Comparison of ENCODE assay signal across 7 mouse cellular contexts in genomic region chr9:124281912-124282686, GRCm38 (mm10). TPM values are rescaled to one million over a fixed set of nuclear protein-coding genes. Genes with fewer than 3 reads are reported as not detected.
DNase-seq lines count a peak whose midpoint lies in the region; ATAC-seq and TF ChIP-seq lines count a peak whose summit lies in the region.

No protein-coding gene starts in this region.

- TF ChIP-seq POLR2A in small intestine, adult 2 months (IDR thresholded peaks at IDR 0.05; ENCODE audit: low read depth, low read length): peak; percentile 80

- H3K4me1 ChIP-seq in intestine, postnatal 0 days (replicated peaks; ENCODE audit: control insufficient read depth, insufficient read depth, low read length): 0 out of 2 replicates have a peak, but pooled peaks cover 2% of the 10 kb centered on the region
- peaks cover 8% of the 10 kb centered on the region for H3K4me1 ChIP-seq in midbrain, embryonic 12.5 days
- H3K4me1 ChIP-seq in small intestine, adult 2 months (ENCODE audit: control insufficient read depth, insufficient read depth, insufficient read length, low read length): peaks cover 13% of the 10 kb centered on the region

- peak overlapping the region; percentile 90 for H3K4me2 ChIP-seq in intestine, postnatal 0 days (replicated peaks; ENCODE audit: low read depth)
- H3K4me2 ChIP-seq in midbrain, embryonic 12.5 days (replicated peaks): peak overlapping the region; percentile 58

- under 1% methylated on average over 22 of the region's 22 CpGs for WGBS in intestine, postnatal 0 days
- under 1% methylated on average over 22 of the region's 22 CpGs for WGBS in midbrain, embryonic 12.5 days
- under 1% methylated on average over 22 of the region's 22 CpGs for WGBS in small intestine, adult 2 months

- H3K9ac ChIP-seq in intestine, postnatal 0 days (ENCODE audit: low read depth, low read length): peak overlapping the region; percentile 64
- H3K9ac ChIP-seq in midbrain, embryonic 12.5 days (replicated peaks): peak overlapping the region; percentile 69

- no peaks in the 10 kb centered on the region for H3K27me3 ChIP-seq in intestine, postnatal 0 days (replicated peaks; ENCODE audit: control insufficient read depth, insufficient read depth, low read length)
- no peaks in the 10 kb centered on the region for H3K27me3 ChIP-seq in midbrain, embryonic 12.5 days
- H3K27me3 ChIP-seq in small intestine, adult 2 months (ENCODE audit: control insufficient read depth, insufficient read depth, low read length): no peaks in the 10 kb centered on the region

- H3K9me3 ChIP-seq in intestine, postnatal 0 days (ENCODE audit: control insufficient read depth): no peaks in the 10 kb centered on the region
- no peaks in the 10 kb centered on the region for H3K9me3 ChIP-seq in midbrain, embryonic 12.5 days

- H3K27ac ChIP-seq in intestine, postnatal 0 days (ENCODE audit: low read depth, low read length): peak overlapping the region; percentile 90
- H3K27ac ChIP-seq in midbrain, embryonic 12.5 days (replicated peaks): peak overlapping the region; percentile 39; the same call in 1 of the 2 replicates
- H3K27ac ChIP-seq in small intestine, adult 2 months (ENCODE audit: insufficient read depth, low read depth, low read length): peak overlapping the region; percentile 89

- no peaks in the 10 kb centered on the region; the same call in 1 of the 2 replicates for H3K36me3 ChIP-seq in intestine, postnatal 0 days (ENCODE audit: control insufficient read depth, insufficient read depth)
- peaks cover 14% of the 10 kb centered on the region for H3K36me3 ChIP-seq in midbrain, embryonic 12.5 days
- 0 out of 2 replicates have a peak, but pooled peaks cover 3% of the 10 kb centered on the region for H3K36me3 ChIP-seq in small intestine, adult 2 months (ENCODE audit: control insufficient read depth, insufficient read depth, low read length)

- peak; percentile 85 for DNase-seq in adrenal gland, adult 8-10 months
- DNase-seq in embryo, embryonic 9.5 days (ENCODE audit: extremely low spot score): peak; percentile 83
- peak; percentile 51 for DNase-seq in gonadal fat pad, adult 2 months (ENCODE audit: low read depth)
- DNase-seq in left cerebral cortex, postnatal 4 days: peak; percentile 79

- peak; percentile 90 for ATAC-seq in intestine, postnatal 0 days
- ATAC-seq in midbrain, embryonic 12.5 days (ENCODE audit: low FRiP score, low read depth): peak; percentile 99

- intact Hi-C loops in left cerebral cortex, postnatal 4 days (cut with DNase I): no loop called here

- TF ChIP-seq CTCF in intestine, postnatal 0 days (IDR thresholded peaks at IDR 0.05; ENCODE audit: low read depth): peak; percentile 39
- TF ChIP-seq CTCF in small intestine, adult 2 months (IDR thresholded peaks at IDR 0.05; ENCODE audit: extremely low read depth, insufficient read length, insufficient replicate concordance, low read depth, low read length): no peak

- H3K4me3 ChIP-seq in intestine, postnatal 0 days (ENCODE audit: low read depth, low read length): peak overlapping the region; percentile 74
- peak overlapping the region; percentile 68 for H3K4me3 ChIP-seq in midbrain, embryonic 12.5 days
- peak overlapping the region; percentile 91 for H3K4me3 ChIP-seq in small intestine, adult 2 months (ENCODE audit: low read depth, low read length)

RNA-seq across cellular contexts. Expression of gene 2010315B03Rik, which starts 30.4 kb away (rescaled TPM):
- total RNA-seq in adrenal gland, adult 8-10 months (2022): 10 to 100 TPM; 19.9 to 29.1 (median 24.6) TPM
- polyA plus RNA-seq in gonadal fat pad, adult 2 months (2012; rRNA removed): 5.9 and 6.5 TPM in 2 replicates
- polyA plus RNA-seq in intestine, postnatal 0 days (2015; fragmentation: Nextera tagmentation; extraction: Ambion mirVana): 18.5 and 19.8 TPM in 2 replicates
- 10 to 100 TPM; 16.0 to 18.3 TPM for total RNA-seq in left cerebral cortex, postnatal 4 days (2021)
- 10.0 TPM in 2 replicates for polyA plus RNA-seq in midbrain, embryonic 12.5 days (2016; fragmentation: Nextera tagmentation; extraction: Ambion mirVana)
- 0.95 and 1.9 TPM in 2 replicates for polyA plus RNA-seq in small intestine, adult 2 months (2012; rRNA removed)

Comparison
In these comparisons a context has a peak if more than half of its experiments do, and no peak if none do; other contexts are left out.
1. Peak in every context shown above with its lines: DNase-seq, ATAC-seq, H3K4me3 ChIP-seq and H3K27ac ChIP-seq.
2. H3K27ac ChIP-seq: peak in every context shown above with its lines; median percentile 90 in intestine, postnatal 0 days; 89 in small intestine, adult 2 months; 39 in midbrain, embryonic 12.5 days.